Mouse (Mus musculus) heart, adult 2 months (tissue): Measurements from ENCODE around the gene Fgf23. TPM values are rescaled to one million over a fixed set of nuclear protein-coding genes. Genes with fewer than 3 reads are reported as not detected.

Experiments
- DNase-seq, 2 experiments: peaks; one replicate each; pipeline ENCODE4 v3.0.0; 2021
- H3K27ac ChIP-seq: fragments of 200-600 bp; 2 replicates; pipeline ENCODE4 v1.8.1; 2022
- H3K27me3 ChIP-seq: fragments of 200-500 bp; 2 replicates; pipeline ENCODE4 v1.6.1; 2012; ENCODE audit warnings: mild to moderate bottlenecking, low read length, inconsistent platforms, mixed read lengths; ENCODE audit not compliant: control insufficient read depth, insufficient read depth
- H3K36me3 ChIP-seq: fragments of 200-500 bp; 2 replicates; pipeline ENCODE4 v1.6.1; 2012; ENCODE audit warnings: low read length, inconsistent platforms; ENCODE audit not compliant: control insufficient read depth, insufficient read depth
- H3K4me1 ChIP-seq: fragments of 200-500 bp; 2 replicates; pipeline ENCODE4 v1.6.1; 2011; ENCODE audit warnings: low read length; ENCODE audit not compliant: control insufficient read depth, insufficient read depth
- H3K4me3 ChIP-seq: fragments of 200-600 bp; 2 replicates; pipeline ENCODE4 v1.8.1; 2022
- H3K79me2 ChIP-seq: fragments of 200-500 bp; replicated peaks from 2 replicates; pipeline ENCODE4 v1.6.1; 2012; ENCODE audit warnings: mild to moderate bottlenecking, inconsistent platforms, low read length, moderate library complexity, mixed read lengths; ENCODE audit not compliant: control insufficient read depth, insufficient read depth
- H3K9ac ChIP-seq: fragments of 200-500 bp; 2 replicates; pipeline ENCODE4 v1.6.1; 2012; ENCODE audit warnings: low read depth, mild to moderate bottlenecking, control low read depth, inconsistent platforms, low read length, mixed read lengths
- CTCF ChIP-seq: fragments of 200-600 bp; IDR thresholded peaks from 2 replicates; pipeline ENCODE4 v1.8.1; 2022; ENCODE audit warnings: antibody characterized with exemption, mild to moderate bottlenecking, moderate library complexity
- EP300 ChIP-seq: fragments of 200-500 bp; IDR thresholded peaks from 2 replicates; pipeline ENCODE4 v1.6.1; 2011; ENCODE audit warnings: low read depth, low read length, control low read depth; ENCODE audit not compliant: insufficient read depth
- POLR2A ChIP-seq: fragments of 200-500 bp; IDR thresholded peaks from 2 replicates; pipeline ENCODE4 v1.6.1; 2011; ENCODE audit warnings: mild to moderate bottlenecking, low read depth, low read length, control low read depth; ENCODE audit not compliant: insufficient read depth
- WGBS: fragments of 180-500 bp; shearing (Covaris S2); methylation state at CpG from one replicate; pipeline ENCODE4 v1.1.7; 2018; 5-methylcytosine and 5-hydroxymethylcytosine counted together
- intact Hi-C: fragments of 180-260 bp; cut with DNase I; formaldehyde crosslinking; loops from one replicate; pipeline ENCODE4 v1.15.1; 2025
- polyA plus RNA-seq: library from polyadenylated mRNA; depleted of rRNA; stranded (reverse); fragments of >200 nt; gene quantifications from 2 replicates; pipeline ENCODE4 v1.2.3, GENCODE M21; 2012
- total RNA-seq, 2 experiments: library from RNA; stranded (reverse); gene quantifications; 2 replicates each; pipeline ENCODE4 v1.2.3; 2021

The Fgf23 gene
- total and polyA plus RNA-seq, 3 experiments: not detected

DNA sequence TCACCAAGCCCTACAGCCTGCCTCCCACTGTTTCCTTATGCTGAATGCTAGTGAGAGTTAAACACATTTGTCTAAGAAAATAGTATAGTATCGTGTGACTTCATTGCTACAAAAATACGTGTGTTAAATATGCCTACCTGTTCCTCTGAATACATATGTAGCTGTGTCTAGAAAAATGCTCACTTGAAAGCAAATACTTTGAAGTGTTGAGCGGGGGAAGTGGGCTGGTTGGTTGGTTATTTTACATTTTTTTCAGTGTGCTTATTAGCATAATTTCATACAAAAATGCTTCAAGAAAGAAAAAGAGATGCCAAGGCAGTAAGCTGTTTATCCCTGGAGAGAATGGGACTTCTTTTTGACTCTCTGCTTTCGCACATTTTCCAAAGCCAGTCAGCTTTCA is 12.7 kb upstream of the Fgf23 start:
- Histone ChIP-seq H3K36me3 (no peaks in the 10 kb centered on the region), H3K4me3 (no peak overlapping the region), H3K79me2 (no peaks in the 10 kb centered on the region), H3K27ac (no peak overlapping the region), H3K27me3 (no peaks in the 10 kb centered on the region), H3K9ac (no peak overlapping the region), H3K4me1 (no peaks in the 10 kb centered on the region)
- no peak for DNase-seq
- no peak for TF ChIP-seq CTCF
- no peak for TF ChIP-seq POLR2A
- no peak for TF ChIP-seq EP300
- WGBS: 85% methylated on average over 4 of the region's 4 CpGs
- intact Hi-C loops: no loop called here

DNA sequence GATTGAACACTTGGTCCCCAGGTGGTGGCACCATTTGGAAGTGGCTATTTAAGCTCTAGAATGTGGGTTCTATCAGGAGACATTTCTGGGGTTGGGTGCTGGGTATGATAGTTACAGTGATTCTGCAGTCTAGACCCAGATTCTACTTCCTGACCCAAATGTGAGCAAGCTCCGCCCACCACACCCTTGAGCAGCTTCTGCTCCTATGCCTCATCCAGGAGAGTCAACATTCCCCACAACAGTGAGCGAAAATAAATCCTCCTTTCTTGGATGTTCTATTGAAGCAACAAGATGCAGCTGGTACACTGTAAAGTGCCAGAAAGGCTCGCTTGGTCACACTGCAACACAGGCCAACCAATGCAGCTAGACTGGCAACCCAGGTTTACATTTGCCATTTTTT is 8.8 kb upstream of the Fgf23 start:
- H3K4me3 ChIP-seq: no peak overlapping the region
- DNase-seq: no peak
- H3K36me3 ChIP-seq: no peaks in the 10 kb centered on the region
- no peak overlapping the region for H3K9ac ChIP-seq
- WGBS: 84% methylated on average over 3 of the region's 3 CpGs
- no peaks in the 10 kb centered on the region for H3K79me2 ChIP-seq
- TF ChIP-seq CTCF: no peak
- no peak for TF ChIP-seq POLR2A
- no peak for TF ChIP-seq EP300
- intact Hi-C loops: no loop called here
- H3K27me3 ChIP-seq: no peaks in the 10 kb centered on the region
- H3K4me1 ChIP-seq: no peaks in the 10 kb centered on the region
- no peak overlapping the region for H3K27ac ChIP-seq

DNA sequence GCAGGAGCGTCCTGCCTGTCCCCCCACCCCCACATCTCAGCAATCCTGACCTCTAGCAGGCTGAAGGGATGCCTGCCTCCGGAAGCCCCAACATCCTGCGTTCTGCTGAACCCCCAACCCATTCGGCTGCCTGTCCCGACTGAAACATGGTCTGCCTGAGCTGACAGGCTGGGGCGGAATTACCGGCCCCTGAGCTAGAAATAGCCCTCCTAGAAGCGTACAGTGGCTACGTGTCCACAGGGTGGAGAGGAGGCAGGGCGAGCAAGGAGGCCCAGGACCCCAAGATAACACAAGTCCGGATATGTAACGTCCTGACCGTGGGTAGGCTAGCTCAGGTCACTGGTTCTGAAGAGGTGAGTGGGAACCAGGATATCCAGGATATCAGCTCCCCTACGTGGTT is 7.9 kb upstream of the Fgf23 start:
- no peak for DNase-seq
- H3K79me2 ChIP-seq: no peaks in the 10 kb centered on the region
- H3K36me3 ChIP-seq: no peaks in the 10 kb centered on the region
- no peak for TF ChIP-seq EP300
- TF ChIP-seq CTCF: no peak
- no peak for TF ChIP-seq POLR2A
- no peaks in the 10 kb centered on the region for H3K4me1 ChIP-seq
- H3K27me3 ChIP-seq: no peaks in the 10 kb centered on the region
- H3K4me3 ChIP-seq: no peak overlapping the region
- no peak overlapping the region for H3K9ac ChIP-seq
- H3K27ac ChIP-seq: no peak overlapping the region
- intact Hi-C loops: no loop called here
- 2% methylated on average over 14 of the region's 14 CpGs for WGBS

DNA sequence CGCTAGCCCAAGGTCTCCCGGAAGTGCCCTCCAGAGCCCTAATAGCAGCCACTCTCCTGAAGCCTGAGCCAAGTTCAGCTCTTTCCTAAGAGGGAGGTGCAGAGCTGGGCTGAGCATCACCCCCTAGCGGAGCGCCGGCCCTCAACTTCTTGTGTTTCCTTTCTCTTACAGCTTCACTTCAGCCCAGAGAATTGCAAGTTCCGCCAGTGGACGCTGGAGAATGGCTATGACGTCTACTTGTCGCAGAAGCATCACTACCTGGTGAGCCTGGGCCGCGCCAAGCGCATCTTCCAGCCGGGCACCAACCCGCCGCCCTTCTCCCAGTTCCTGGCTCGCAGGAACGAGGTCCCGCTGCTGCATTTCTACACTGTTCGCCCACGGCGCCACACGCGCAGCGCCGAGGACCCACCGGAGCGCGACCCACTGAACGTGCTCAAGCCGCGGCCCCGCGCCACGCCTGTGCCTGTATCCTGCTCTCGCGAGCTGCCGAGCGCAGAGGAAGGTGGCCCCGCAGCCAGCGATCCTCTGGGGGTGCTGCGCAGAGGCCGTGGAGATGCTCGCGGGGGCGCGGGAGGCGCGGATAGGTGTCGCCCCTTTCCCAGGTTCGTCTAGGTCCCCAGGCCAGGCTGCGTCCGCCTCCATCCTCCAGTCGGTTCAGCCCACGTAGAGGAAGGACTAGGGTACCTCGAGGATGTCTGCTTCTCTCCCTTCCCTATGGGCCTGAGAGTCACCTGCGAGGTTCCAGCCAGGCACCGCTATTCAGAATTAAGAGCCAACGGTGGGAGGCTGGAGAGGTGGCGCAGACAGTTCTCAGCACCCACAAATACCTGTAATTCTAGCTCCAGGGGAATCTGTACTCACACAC is 7.4 kb downstream of the Fgf23 start:
- Histone ChIP-seq H3K4me3 (peak overlapping the region; percentile 39), H3K27ac (no peak overlapping the region), H3K79me2 (no peaks in the 10 kb centered on the region), H3K27me3 (peaks cover 3% of the 10 kb centered on the region), H3K9ac (no peak overlapping the region), H3K4me1 (no peaks in the 10 kb centered on the region), H3K36me3 (no peaks in the 10 kb centered on the region)
- TF ChIP-seq POLR2A (no peak), EP300 (no peak), CTCF (peak; percentile 59)
- WGBS: 8% methylated on average over 59 of the region's 59 CpGs
- DNase-seq: peak; percentile 41 to 44
- intact Hi-C loops: no loop called here

DNA sequence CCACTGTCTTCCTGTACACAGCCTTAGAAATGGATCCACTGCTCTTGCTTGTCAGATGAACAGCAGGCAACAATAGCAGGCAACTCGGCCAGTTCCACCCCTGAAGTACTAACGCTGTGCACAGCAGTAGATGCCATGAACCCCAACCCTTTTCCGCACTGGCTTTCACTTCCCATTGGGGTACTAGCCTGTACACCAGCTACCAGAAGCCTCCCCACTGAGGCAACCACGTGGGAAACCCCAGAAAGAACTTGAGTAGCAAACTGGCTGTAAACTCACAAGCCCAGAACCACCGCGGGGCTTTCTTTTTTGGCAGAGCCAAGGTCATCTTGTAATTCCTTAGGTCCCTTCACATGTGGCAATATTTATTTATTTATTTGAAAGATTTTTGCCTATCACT is 9.1 kb downstream of the Fgf23 start:
- peaks cover 3% of the 10 kb centered on the region for H3K27me3 ChIP-seq
- WGBS: 75% methylated on average over 6 of the region's 6 CpGs
- TF ChIP-seq CTCF (no peak), EP300 (no peak), POLR2A (no peak)

DNA sequence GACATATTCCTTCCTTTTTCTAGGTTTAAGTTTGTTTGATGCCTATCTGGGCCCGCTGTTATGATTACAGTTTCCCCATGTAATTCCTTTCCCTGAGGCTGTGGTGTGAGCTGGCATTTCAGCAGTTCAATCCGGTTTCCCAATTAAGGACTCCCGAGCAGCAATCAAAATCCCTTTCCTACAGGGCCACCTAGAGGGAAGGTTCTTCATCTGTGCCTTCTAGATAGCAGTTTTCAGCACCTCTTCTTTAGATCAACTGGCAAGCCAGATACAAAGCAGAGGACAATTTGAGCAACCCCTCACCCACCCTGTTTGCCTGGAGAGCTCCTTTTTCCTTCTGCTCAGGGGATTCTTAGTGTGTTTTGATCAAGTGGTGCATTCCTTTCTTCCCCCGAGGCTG is 14.0 kb downstream of the Fgf23 start:
- DNase-seq: no peak
- H3K9ac ChIP-seq: no peak overlapping the region
- H3K4me1 ChIP-seq: no peaks in the 10 kb centered on the region
- TF ChIP-seq EP300 (no peak), CTCF (peak; percentile 59), POLR2A (no peak)
- no peak overlapping the region for H3K4me3 ChIP-seq
- WGBS: 38% methylated on average over 4 of the region's 4 CpGs
- no peaks in the 10 kb centered on the region for H3K79me2 ChIP-seq
- no peak overlapping the region for H3K27ac ChIP-seq
- H3K27me3 ChIP-seq: no peaks in the 10 kb centered on the region
- intact Hi-C loops: loop anchor here (5.0 kb wide), 1 partner anchor 129 kb away; no protein-coding TSS in a partner anchor
- no peaks in the 10 kb centered on the region for H3K36me3 ChIP-seq

More for the DNA sequence above, 9.1 kb downstream of the Fgf23 start:
- no peaks in the 10 kb centered on the region for H3K36me3 ChIP-seq
- H3K4me3 ChIP-seq: no peak overlapping the region
- H3K27ac ChIP-seq: no peak overlapping the region
- H3K9ac ChIP-seq: no peak overlapping the region
- H3K4me1 ChIP-seq: no peaks in the 10 kb centered on the region
- intact Hi-C loops: no loop called here
- H3K79me2 ChIP-seq: no peaks in the 10 kb centered on the region
- no peak for DNase-seq

DNA sequence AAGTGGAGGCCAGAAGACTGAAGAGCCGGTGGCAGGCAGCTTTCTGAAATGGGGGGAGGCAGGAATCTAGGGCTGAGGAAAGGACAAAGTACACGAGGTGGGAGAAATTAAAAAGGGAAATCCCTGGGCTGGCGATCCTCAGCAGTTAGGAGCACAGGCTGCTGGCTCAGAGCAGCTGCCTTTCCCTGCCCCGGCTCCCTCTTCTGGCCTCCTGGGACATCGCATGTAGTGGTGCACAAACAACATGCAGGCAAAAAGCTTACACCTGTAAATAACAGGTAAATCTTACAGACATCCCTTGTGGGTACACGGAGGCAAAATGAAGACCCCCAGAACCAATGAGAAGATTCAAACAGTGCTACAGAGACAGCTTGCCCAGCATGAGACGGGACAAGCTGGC is 21.9 kb downstream of the Fgf23 start:
- TF ChIP-seq POLR2A (no peak), CTCF (peak; percentile 63)
- Histone ChIP-seq H3K27me3 (no peaks in the 10 kb centered on the region), H3K4me1 (no peaks in the 10 kb centered on the region), H3K9ac (no peak overlapping the region), H3K27ac (no peak overlapping the region), H3K36me3 (no peaks in the 10 kb centered on the region), H3K79me2 (no peaks in the 10 kb centered on the region; the same call in 1 of the 2 replicates), H3K4me3 (no peak overlapping the region)
- intact Hi-C loops: no loop called here
- WGBS: 59% methylated on average over 7 of the region's 7 CpGs
- DNase-seq: no peak
